Mouse (Mus musculus): ENCODE data around the gene Dnaic2.
A peak's percentile ranks its signal among the peaks of the same experiment; 100 is the strongest.

The Dnaic2 gene

GRCm38 (mm10) chr11:114745134-114745533 lies 17.9 kb downstream of the Dnaic2 start:
- DNase-seq (ENCODE audit: extremely low read depth, low read depth) = peak; percentile 54

GRCm38 (mm10) chr11:114747564-114748138 lies 20.4 kb downstream of the Dnaic2 start:
- DNase-seq (ENCODE audit: extremely low read depth, low read depth) = no peak

DNA sequence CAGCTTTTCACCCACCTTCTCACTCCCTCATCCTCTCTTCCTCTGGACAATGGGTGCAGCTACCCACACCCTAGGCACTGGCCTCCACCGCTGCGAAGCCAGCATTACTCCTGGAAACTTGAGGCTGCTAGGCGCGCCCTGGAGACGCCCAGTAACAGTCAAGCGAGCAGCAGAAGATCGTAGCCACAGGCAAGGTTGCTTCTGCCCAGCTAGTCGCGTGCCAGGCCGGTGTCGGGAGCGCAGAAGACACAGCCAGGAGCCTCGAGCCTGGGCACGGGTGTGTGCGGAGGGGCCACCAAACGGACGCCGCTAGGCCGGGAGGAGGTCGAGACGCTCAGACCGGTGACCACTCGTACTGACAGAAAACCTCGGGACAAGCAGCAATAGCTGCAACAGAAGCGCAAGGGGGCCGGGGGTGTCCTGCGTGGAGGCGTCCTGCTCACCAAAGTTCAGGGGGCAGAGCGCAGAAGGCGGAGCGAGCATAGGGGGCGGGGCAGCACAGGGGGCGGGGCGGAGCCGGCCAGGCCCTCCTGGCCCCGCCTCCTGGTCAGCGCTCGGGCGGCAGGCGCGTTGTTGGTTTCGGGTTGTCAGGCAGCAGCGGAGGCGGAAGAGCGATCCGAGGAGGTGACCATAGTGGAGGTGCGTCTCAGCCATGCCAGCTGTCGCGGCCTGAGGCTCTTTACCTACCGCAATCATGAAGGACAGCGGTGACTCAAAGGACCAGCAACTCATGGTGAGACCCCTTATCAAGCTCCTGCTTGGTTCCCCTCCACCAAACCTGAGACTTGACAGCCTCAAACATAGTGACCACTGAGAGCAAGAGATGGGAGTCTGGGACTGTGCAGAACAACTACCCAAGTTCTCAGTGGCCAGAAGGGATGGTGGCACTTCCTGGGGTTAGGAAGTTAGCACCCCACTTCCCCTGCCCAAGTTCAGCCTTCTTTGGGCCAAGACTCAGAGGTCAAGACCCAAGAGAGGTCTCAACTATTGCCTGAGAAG lies 37.9 kb downstream of the Dnaic2 start, which contains the start of gene Kif19a:
Gene Kif19a, plus strand, starts transcription at position 569 of the 999 bp plus-strand sequence.
- no peak for DNase-seq (ENCODE audit: extremely low read depth, low read depth)

DNA sequence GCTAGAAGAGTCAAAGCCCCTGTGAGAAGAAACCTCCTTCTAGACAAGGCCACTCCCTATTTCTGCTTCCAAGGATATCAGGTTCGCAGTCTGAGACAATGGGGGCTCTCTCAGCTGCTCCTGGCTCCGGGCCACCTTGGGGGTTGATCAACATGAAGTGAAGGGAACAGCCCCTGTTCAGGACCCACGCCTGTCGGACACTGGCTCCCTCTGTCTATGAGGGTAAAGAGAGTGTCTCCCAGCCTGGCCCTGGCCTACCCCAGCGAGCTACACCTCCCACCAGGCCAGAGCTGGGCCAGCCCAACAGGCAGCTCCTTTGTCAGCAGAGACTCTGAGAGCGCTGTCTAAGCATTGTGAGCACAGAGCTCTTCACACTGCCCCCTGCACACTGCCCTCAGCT lies 42.7 kb downstream of the Dnaic2 start:
- DNase-seq (ENCODE audit: extremely low read depth, low read depth) = no peak

- DNase-seq (ENCODE audit: extremely low read depth, low read depth) = no peak
Observed at GRCm38 (mm10) chr11:114771896-114772295, 44.7 kb downstream of the Dnaic2 start.

- DNase-seq (ENCODE audit: extremely low read depth, low read depth) = no peak
Observed at GRCm38 (mm10) chr11:114780076-114780475, 52.9 kb downstream of the Dnaic2 start.

DNA sequence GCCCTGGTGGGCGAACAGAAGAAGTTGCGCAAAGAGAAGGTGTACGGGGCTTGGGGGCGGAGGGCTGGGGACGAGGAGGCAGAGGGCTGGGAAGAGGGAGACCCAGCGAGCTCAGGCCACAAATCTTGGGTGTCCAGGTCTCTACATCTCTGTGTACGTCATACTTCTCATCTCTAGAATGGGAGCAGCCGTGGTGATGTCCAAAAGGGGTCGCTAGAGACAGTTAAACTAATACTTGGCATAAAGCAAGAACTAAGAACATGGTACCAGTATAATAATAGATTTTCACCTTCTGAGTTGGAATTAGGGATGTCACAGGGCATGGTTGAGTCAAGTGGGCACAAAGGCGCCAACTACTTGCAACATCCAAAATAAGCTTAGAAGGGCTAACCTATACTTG lies 58.7 kb downstream of the Dnaic2 start:
- DNase-seq (ENCODE audit: extremely low read depth, low read depth) = no peak

DNA sequence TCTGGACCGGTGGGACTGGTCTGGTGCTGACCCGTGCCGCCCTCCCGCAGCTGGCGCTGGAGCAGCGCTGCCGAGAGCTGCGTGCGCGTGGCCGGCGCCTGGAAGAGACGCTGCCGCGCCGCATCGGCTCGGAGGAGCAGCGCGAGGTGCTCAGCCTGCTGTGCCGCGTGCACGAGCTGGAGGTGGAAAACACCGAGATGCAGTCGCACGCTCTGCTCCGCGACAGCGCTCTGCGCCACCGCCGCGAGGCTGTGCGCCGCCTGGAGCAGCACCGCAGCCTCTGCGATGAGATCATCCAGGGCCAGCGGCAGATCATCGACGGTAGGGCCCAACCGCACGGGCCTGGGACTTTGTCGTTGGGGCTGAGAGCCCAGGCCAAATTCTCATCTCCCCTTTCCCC lies 59.1 kb downstream of the Dnaic2 start:
- DNase-seq (ENCODE audit: extremely low read depth, low read depth) = no peak

DNA sequence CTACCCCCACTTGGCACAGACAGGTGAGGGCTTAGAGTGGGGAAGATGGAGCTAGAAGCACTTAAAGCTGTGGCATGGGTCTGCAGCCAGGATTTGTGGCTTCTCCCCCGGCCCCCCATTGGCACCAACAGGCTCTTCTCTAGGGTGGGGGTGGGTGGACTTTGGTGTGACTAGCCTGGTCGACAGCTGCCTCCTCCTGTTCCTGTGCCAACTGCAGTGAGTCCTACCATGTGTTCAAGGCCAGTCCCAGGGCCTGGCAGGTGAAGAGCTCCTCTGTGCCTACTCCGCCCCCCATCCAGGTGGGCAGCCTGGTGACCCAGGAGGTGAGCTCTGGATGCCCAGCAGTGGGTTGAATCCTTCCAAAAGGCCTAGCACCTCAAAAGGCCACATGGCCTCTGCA lies 60.4 kb downstream of the Dnaic2 start:
- no peak for DNase-seq (ENCODE audit: extremely low read depth, low read depth)

DNA sequence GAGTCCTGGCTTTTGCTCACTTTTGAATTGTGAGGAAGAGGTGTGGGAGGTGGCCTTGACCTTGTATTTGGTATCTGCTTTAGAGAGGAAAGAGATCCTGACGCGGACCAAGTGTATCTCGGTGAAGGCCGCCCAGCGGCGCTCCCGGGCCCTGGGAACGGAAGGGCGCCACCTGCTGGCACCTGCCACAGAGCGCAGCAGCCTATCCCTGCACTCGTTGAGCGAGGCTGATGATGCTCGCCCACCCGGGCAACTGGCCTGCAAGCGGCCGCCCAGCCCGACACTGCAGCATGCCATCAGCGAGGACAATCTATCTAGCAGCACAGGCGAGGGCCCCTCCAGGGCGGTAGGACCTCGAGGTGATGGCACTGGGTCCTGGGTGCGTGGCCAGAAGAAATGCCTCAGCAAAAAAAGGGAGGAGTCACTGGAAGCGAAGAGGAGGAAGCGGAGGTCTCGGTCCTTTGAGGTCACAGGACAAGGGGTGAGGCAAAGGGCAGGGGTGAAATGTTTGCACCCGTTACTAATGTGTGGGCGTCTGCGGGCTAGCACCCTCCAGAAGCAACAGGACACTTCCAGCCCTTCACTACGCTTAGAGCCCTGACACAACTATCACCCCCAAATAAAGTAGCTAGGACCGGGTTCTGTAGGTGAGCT lies 62.0 kb downstream of the Dnaic2 start:
- DNase-seq (ENCODE audit: extremely low read depth, low read depth) = no peak

DNA sequence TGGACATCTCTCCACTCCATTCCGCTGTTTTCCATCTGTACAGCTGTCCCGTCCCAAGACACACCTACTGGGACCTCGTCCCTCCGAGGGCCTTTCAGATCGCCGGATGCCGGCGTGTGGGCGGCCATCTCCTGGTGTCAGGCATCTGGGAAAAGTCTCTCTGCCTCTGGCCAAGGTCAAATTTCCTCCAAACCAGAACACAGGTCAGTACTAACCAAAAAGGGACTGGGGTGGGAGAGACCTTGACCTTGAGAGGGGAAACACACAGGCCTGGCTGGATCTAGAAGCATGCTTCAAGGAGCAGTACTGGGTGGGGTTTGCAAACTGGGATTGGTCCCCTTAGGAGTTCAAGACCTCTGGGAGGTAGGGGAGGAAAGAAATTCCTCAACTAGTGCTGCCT lies 62.5 kb downstream of the Dnaic2 start:
- DNase-seq (ENCODE audit: extremely low read depth, low read depth) = no peak

DNA sequence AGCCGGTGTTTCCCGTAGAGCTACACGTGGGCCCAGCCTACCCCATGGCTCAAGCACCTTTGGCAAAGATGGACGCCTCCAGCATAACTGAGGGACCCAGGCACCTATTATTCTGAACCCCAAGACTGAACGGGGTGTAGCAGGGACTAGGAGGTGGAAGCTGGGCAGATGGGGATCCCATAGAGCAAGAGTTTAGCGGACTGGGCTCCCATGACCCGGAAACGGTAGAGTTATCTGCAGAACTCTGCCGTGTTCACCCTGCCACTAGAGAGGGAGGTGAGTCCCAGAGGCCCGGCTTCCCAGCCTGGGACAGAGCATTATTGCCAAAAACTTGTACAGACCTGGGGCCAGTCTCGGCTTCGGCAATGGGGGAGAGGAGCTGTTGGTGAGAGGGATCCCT lies 63.0 kb downstream of the Dnaic2 start:
- no peak for DNase-seq (ENCODE audit: extremely low read depth, low read depth)

- DNase-seq (ENCODE audit: extremely low read depth, low read depth) = no peak
Observed at GRCm38 (mm10) chr11:114790841-114791240, 63.6 kb downstream of the Dnaic2 start.

DNA sequence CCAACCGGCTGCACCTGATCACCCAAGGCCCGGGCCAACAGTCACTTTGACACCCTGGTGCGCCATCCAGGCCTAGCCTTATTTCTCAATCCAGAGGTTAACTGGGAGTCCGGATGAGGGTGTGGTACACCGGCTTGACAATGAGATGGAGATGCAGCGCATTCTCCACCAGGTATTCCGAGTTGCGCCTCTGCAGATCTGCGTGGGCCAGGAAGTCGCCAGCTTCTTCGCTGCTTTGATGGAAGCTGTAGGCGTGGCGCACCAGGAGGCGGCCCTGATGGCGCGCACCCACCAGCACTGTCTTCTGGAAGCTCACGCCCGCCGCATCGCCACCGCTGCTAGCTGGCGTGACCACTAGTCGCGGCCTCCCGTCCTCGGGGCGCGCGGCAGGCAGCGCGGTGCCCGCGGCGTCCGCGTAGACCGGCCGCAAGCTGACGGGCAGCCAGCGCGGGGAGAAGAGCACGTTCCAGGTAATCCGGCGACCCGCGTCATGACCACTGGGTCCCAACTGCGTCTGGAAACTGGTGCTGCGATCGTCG lies 64.2 kb downstream of the Dnaic2 start:
- DNase-seq (ENCODE audit: extremely low read depth, low read depth) = no peak

DNA sequence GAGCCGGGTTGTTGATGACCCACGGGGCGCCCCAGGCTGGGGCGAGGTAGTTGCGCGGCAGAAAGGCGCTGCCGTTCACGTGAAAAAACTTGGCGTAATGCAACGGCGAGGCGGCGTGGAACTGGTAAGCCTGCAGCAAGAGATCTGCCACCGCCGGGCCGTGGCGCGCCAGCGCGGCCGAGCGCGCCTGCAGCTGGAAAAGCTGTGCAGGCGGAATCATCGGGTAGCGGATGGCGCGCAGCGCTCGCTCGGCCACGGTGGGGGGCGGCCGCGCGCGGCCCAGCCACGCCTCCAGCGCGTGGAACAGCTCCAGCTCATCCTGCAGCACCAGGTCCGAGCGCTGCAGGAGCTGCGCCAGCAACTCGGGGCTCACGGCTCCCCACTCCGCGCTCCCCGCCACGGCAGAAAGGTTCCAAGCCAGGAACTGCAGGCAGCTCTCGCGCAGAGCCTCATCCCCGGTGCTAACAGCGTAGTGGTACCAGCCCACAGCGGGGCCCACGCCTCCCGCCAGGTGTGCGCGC lies 64.7 kb downstream of the Dnaic2 start:
- no peak for DNase-seq (ENCODE audit: extremely low read depth, low read depth)

- DNase-seq (ENCODE audit: extremely low read depth, low read depth) = no peak
Observed at GRCm38 (mm10) chr11:114792931-114793494, 65.8 kb downstream of the Dnaic2 start.

GRCm38 (mm10) chr11:114793868-114794545 lies 66.8 kb downstream of the Dnaic2 start:
- DNase-seq (ENCODE audit: extremely low read depth, low read depth) = no peak

- DNase-seq (ENCODE audit: extremely low read depth, low read depth) = no peak
Observed at GRCm38 (mm10) chr11:114794691-114795090, 67.5 kb downstream of the Dnaic2 start.

GRCm38 (mm10) chr11:114795231-114795746 lies 68.1 kb downstream of the Dnaic2 start:
- DNase-seq (ENCODE audit: extremely low read depth, low read depth) = no peak

DNA sequence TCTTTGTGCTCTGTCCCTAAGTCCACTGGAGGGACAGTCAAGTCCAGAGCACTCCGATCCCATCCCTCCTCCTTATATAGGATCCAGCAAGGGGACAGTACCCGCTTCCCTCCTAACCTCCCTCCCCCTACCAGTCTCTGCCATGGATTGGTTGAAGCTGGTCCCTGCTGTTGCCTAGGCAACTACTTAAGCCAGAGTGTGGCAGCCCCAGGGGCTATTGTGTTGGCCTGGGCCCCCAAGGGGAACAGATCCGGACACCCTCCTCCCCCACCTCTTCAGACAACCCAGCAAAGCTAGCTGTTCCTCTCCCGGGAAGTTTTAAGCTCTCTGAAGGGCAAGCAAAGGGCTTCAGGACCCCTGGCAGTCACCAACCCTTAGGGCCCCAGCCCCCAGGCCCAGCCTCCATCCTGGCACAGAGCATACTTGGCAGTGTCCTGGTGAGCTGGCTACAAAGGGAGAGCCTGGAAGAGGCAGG lies 68.7 kb downstream of the Dnaic2 start, which contains the start of gene Btbd17:
Gene Btbd17, minus strand, starts transcription at position 98 of the 475 bp plus-strand sequence.
- DNase-seq (ENCODE audit: extremely low read depth, low read depth) = no peak

All from MEL-GATA-1-ER (cell line).